Mouse (Mus musculus): ENCODE data around the gene Antxr2. TPM values are rescaled to one million over a fixed set of nuclear protein-coding genes. Genes with fewer than 3 reads are reported as not detected.

The Antxr2 gene
- total and polyA plus RNA-seq, 3 experiments, result 4.3 to 5.0 TPM; not detected in 1

DNA sequence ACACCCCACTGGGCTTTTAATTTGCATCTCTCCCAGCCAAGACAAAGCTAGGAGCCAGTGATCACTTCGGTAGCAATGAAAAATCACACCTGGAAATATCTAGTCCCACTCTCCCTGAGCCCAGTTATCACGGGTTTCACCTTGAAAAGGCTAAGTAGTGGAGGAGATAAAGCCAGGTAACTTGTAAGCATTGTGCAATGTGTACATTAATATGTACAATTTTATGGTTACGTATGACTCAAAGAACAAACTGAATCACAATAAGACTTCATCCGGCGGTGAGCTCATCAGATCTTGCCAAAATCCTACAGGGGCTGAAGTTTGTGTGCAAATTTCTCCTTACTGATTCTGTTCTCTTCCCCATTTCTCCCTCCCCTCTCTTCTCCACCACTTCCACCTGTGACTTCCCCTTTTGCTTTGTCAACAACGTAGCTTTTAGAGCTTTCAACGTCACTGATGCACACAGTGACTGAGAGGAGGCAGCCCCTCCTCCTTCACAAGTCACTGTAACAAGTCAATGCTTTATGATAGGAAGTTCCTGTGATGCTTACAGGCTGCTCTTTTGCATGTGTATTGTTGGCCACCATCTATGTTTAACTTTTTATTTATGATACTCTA lies 2.1 kb upstream of the Antxr2 start (continued):
- TF ChIP-seq MYB (IDR thresholded peaks at IDR 0.05; ENCODE audit: low read depth, low read length) (no peak), RCOR1 (IDR thresholded peaks at IDR 0.05; ENCODE audit: low read depth, low read length) (peak; percentile 18; the same call in 1 of the 2 replicates), ZKSCAN1 (IDR thresholded peaks at IDR 0.05; ENCODE audit: low read depth, low read length) (no peak)

GRCm38 (mm10) chr5:98030091-98030901 lies 547 bp downstream of the Antxr2 start:
- Histone ChIP-seq H3K9me3 (replicated peaks; ENCODE audit: insufficient read depth, low read length) (no peaks in the 10 kb centered on the region), H3K4me3 (ENCODE audit: control insufficient read depth in 1 of 2, insufficient read depth in 1 of 2, low read depth in 2 of 2, low read length in 2 of 2) (peak overlapping the region; percentile 95 to 99), H3K79me2 (ENCODE audit: control insufficient read depth, insufficient read depth, low read length, poor library complexity) (peaks cover 8% of the 10 kb centered on the region), H3K9ac (ENCODE audit: control insufficient read depth, low read depth, low read length, poor library complexity, severe bottlenecking) (peak overlapping the region; percentile 90), H3K36me3 (ENCODE audit: control insufficient read depth in 1 of 2, insufficient read depth in 2 of 2, low read length in 2 of 2) (peaks cover 0 to 26% of the 10 kb centered on the region in 2 experiments; a peak in 2 of 4 replicates), H3K27me3 (ENCODE audit: control insufficient read depth in 1 of 2, insufficient read depth in 2 of 2, low read length in 2 of 2) (no peaks in the 10 kb centered on the region), H3K27ac (ENCODE audit: control insufficient read depth, low read depth, low read length) (peak overlapping the region; percentile 35), H3K4me1 (ENCODE audit: control insufficient read depth in 1 of 2, insufficient read depth in 2 of 2, low read length in 2 of 2) (peaks cover 14 to 22% of the 10 kb centered on the region in 2 experiments)
- peak; percentile 43; the same call in 1 of the 2 replicates for TF ChIP-seq SIN3A (IDR thresholded peaks at IDR 0.05; ENCODE audit: low read length)
- no peak for TF ChIP-seq UBTF (IDR thresholded peaks at IDR 0.05; ENCODE audit: borderline replicate concordance, insufficient read depth, low read depth, low read length)
- TF ChIP-seq MAX (IDR thresholded peaks at IDR 0.05; ENCODE audit: low read length), result 0 out of 2 replicates have a peak, but pooled peaks have one; percentile 41
- peak; percentile 13; the same call in 1 of the 2 replicates for TF ChIP-seq NELFE (IDR thresholded peaks at IDR 0.05; ENCODE audit: low read depth, low read length)
- no peak for TF ChIP-seq POLR2AphosphoS2 (IDR thresholded peaks at IDR 0.05; ENCODE audit: low read length)
- TF ChIP-seq USF2 (IDR thresholded peaks at IDR 0.05; ENCODE audit: borderline replicate concordance in 1 of 2, insufficient read depth in 1 of 2, low read depth in 1 of 2, low read length in 2 of 2), result no peak
- TF ChIP-seq TCF12 (IDR thresholded peaks at IDR 0.05; ENCODE audit: low read depth, low read length), result peak; percentile 15; the same call in 1 of the 2 replicates
- peak; percentile 70 for TF ChIP-seq MXI1 (IDR thresholded peaks at IDR 0.05; ENCODE audit: low read depth, low read length)
- peak; percentile 62 for DNase-seq (ENCODE audit: low read depth, low spot score)

GRCm38 (mm10) chr5:98027688-98028389 lies 3.0 kb downstream of the Antxr2 start:
- peak overlapping the region; percentile 47 for H3K27ac ChIP-seq (ENCODE audit: control insufficient read depth, low read depth, low read length)

More at GRCm38 (mm10) chr5:98027688-98028389, 3.0 kb downstream of the Antxr2 start:
- Histone ChIP-seq H3K9me3 (replicated peaks; ENCODE audit: insufficient read depth, low read length) (no peaks in the 10 kb centered on the region), H3K36me3 (ENCODE audit: control insufficient read depth in 1 of 2, insufficient read depth in 2 of 2, low read length in 2 of 2) (peaks cover 0 to 26% of the 10 kb centered on the region in 2 experiments; a peak in 2 of 4 replicates), H3K4me3 (ENCODE audit: control insufficient read depth in 1 of 2, insufficient read depth in 1 of 2, low read depth in 2 of 2, low read length in 2 of 2) (peak overlapping the region in 1 of 2 experiments; percentile 24; a peak in 2 of 4 replicates), H3K27me3 (ENCODE audit: control insufficient read depth in 1 of 2, insufficient read depth in 2 of 2, low read length in 2 of 2) (no peaks in the 10 kb centered on the region), H3K9ac (ENCODE audit: control insufficient read depth, low read depth, low read length, poor library complexity, severe bottlenecking) (peak overlapping the region; percentile 15; the same call in 1 of the 2 replicates), H3K79me2 (ENCODE audit: control insufficient read depth, insufficient read depth, low read length, poor library complexity) (peaks cover 8% of the 10 kb centered on the region), H3K4me1 (ENCODE audit: control insufficient read depth in 1 of 2, insufficient read depth in 2 of 2, low read length in 2 of 2) (peaks cover 12 to 21% of the 10 kb centered on the region in 2 experiments)
- DNase-seq (ENCODE audit: low read depth, low spot score), result peak; percentile 62
- TF ChIP-seq ZNF384 (IDR thresholded peaks at IDR 0.05; ENCODE audit: low read depth, low read length) (no peak), POLR2AphosphoS5 (IDR thresholded peaks at IDR 0.05; ENCODE audit: borderline replicate concordance, low read depth, low read length) (no peak), CHD1 (IDR thresholded peaks at IDR 0.05; ENCODE audit: low read depth, low read length) (no peak), BHLHE40 (IDR thresholded peaks at IDR 0.05; ENCODE audit: borderline replicate concordance, low read depth, low read length) (no peak), MXI1 (IDR thresholded peaks at IDR 0.05; ENCODE audit: low read depth, low read length) (no peak), GATA1 (IDR thresholded peaks at IDR 0.05; ENCODE audit: low read depth, low read length) (peak; percentile 4; the same call in 1 of the 2 replicates), MYB (IDR thresholded peaks at IDR 0.05; ENCODE audit: low read depth, low read length) (no peak), SMC3 (IDR thresholded peaks at IDR 0.05; ENCODE audit: low read depth, low read length) (no peak), SIN3A (IDR thresholded peaks at IDR 0.05; ENCODE audit: low read length) (peak; percentile 45; the same call in 1 of the 2 replicates), POLR2A (IDR thresholded peaks at IDR 0.05; ENCODE audit: control insufficient read depth in 1 of 2, insufficient read depth in 1 of 2, low read depth in 1 of 2, low read length in 2 of 2, poor library complexity in 1 of 2) (no peak), USF2 (IDR thresholded peaks at IDR 0.05; ENCODE audit: borderline replicate concordance in 1 of 2, insufficient read depth in 1 of 2, low read depth in 1 of 2, low read length in 2 of 2) (no peak), EP300 (IDR thresholded peaks at IDR 0.05; ENCODE audit: low read depth in 1 of 2, low read length in 2 of 2) (peak in 1 of 2 experiments; percentile 35; a peak in 1 of 4 replicates)
